Mouse (Mus musculus) brain, embryonic 14.5 days (tissue): ENCODE measurements at regions not wholly inside any gene's neighbourhood (a gene's known extent, or its start where the extent isn't known, plus 50 kb on each side); places are given as distances from the start of the nearest gene placed in this dataset.
A peak's percentile ranks its signal among the peaks of the same experiment; 100 is the strongest.

Experiments
- DNase-seq: peaks from one replicate; pipeline ENCODE4 v3.0.0-alpha.2; 2011; ENCODE audit warnings: low read depth
- CTCF ChIP-seq: fragments of 200-500 bp; IDR thresholded peaks from 2 replicates; pipeline ENCODE4 v1.5.1; 2012; ENCODE audit warnings: inconsistent platforms, mild to moderate bottlenecking, moderate library complexity, borderline replicate concordance; ENCODE audit not compliant: insufficient read depth, insufficient read length; ENCODE audit errors: extremely low read depth
- POLR2A ChIP-seq: fragments of 200-500 bp; IDR thresholded peaks from 2 replicates; pipeline ENCODE4 v1.6.1; 2012; ENCODE audit warnings: mild to moderate bottlenecking, inconsistent platforms, borderline replicate concordance; ENCODE audit not compliant: poor library complexity, insufficient read depth, insufficient read length, severe bottlenecking; ENCODE audit errors: extremely low read depth

DNA sequence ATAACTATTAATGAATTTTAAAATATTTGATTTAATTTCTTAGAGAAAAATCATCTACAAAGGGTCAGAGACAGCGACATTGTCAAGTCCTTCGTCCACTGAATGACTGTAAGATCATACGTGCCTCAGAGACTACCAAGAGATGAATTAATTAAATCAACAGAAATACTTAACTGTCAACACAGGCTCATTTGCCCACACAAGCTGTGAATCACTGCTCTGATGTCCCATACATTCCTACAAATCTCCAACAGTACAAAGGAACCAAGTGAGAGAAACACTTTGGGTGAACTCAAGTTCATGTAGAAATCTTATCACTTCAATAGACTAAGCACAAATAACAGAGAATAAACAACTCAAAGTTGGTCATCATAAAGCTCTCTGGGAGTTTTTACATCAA is 471.4 kb upstream of the Map3k7 start:
- TF ChIP-seq POLR2A (no peak), CTCF (no peak)
- peak; percentile 43 for DNase-seq

DNA sequence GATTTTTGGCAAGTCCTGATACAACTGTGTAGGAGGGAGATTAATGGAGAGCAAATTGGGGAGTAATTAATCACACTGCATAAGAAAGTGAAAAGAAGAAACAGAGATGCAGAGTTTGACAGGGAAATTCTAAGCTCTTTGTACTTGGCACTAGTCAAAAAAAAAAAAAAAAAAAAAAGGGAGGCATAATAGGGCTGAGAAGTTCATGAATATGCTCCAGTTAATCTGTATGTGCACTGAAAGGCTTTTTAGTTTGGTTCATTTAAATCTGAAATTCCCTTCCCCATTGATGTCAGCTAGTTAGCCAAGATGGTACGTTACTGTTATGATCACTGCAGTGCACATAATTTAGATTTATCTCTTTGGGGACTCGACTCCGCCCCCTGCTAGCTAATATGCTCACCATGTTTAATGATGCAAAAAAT is 470.8 kb upstream of the Map3k7 start:
- peak; percentile 85 for DNase-seq
- TF ChIP-seq POLR2A (no peak), CTCF (no peak)

DNA sequence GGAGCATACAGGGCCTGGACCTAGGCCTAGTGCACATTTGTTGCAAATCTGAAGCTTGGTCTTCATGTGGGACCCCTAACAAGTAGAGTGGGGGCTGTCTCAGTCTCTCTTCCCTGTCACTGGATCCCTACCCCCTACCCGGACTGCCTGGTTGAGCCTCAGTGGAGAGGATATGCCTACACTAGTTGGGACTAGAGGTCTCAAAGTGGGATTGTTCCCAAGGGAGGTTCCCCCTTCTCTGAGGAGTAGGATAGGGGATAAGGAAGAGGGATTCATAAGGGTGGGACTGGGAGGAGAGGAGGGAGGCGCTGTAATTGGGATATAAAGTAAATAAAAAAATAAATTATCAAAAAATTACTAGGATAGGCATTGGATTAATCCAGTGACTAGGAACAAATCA is 464.0 kb upstream of the Map3k7 start:
- no peak for TF ChIP-seq CTCF
- no peak for TF ChIP-seq POLR2A

DNA sequence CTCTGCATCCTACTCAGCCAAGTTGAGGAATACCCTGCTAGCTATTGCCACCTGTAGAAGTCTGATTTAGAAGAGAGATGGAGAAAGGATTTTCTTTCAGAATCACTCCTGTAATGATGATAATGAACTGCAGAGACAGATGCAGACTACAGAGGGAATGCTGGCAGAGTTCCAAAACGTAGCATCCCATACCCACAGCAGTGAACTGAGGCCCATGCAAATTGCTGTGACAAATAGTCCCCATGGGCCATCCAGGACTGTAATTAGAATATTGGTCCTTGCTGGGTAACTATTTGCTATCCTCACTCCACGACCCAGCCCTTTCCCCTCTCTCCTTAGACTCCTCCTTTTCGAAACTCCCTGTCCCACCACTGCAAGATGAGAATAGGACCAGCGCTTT is 463.5 kb upstream of the Map3k7 start:
- DNase-seq, result peak; percentile 58
- TF ChIP-seq CTCF, result no peak
- no peak for TF ChIP-seq POLR2A

More for the DNA sequence above, 464.0 kb upstream of the Map3k7 start:
- no peak for DNase-seq

DNA sequence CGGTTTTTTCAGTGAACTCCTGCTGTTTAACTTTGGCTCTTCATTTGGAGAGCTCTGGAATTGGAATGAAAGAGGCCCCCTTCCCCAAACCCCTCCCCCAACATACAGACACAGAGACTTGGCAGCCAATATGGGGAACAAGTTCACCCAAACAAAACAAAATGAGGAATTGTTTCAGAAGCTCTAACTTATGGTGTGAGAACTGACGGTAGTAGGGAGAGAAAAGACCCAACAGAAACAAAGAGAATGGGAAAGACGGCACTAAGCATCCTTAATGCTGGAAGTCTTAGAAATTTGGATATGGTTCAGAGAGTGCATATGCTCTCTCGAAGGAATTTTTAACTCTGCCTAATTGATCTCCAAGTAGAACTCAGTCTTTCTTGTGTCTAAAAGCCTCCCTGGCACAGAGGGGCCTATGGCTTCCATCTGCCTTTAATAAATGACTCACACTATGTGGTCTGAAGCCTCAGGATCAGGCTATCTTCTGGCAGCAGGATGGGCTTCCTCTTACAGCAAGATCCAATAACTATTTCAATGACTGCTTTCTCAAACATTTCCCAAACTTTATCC is 438.2 kb upstream of the Map3k7 start:
- DNase-seq, result peak; percentile 66
- TF ChIP-seq POLR2A (no peak), CTCF (no peak)

DNA sequence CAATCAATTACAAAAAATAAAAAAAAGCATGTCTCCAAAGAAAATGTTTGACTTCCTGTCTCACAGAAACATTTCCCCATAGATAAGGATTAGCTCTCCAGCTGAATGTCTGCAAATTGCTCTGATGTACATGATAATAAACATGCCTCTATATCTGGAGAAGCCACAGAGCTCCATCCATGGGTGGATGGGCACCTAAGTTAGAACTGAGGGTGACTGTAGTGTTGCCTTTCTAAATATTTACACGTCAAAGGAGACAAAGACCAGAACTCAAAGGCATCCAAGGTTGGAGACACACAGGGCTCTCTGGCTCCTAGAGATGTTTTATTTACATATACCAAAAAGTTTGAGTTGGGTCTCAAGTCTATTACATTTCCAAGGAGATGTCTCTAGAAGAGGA is 427.1 kb upstream of the Map3k7 start:
- DNase-seq, result no peak
- TF ChIP-seq POLR2A (no peak), CTCF (no peak)

DNA sequence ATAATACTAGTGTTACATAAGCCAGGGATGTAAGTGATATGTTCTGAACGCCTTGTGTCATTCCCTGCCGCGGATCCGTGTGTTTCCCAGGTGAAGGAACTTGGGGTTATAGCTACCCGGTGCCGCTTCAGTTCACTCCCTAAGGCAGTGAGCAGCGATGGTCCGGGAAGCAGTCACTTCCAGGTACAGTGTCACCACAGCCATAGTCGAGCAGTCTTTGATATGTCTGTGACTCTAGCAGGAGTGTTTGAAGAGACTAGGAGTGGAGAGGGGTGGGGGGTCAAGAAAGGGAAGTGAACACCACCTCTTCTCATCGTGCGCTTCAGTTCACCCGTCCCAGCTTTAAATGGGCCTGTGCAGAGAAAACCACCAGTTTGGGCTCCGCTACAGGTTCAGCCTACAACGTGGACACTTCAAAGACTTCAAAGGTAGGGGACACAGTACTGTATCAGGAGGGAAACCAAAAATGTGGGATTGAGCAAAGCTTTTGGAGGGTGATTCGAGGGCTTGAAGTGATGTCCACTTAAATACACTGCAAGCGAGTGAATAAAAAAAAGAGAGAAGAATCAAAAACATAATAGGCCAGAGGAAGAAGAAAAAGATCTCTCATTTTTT is 410.0 kb upstream of the Map3k7 start:
- peak; percentile 33 for DNase-seq
- TF ChIP-seq POLR2A, result no peak
- TF ChIP-seq CTCF, result no peak

DNA sequence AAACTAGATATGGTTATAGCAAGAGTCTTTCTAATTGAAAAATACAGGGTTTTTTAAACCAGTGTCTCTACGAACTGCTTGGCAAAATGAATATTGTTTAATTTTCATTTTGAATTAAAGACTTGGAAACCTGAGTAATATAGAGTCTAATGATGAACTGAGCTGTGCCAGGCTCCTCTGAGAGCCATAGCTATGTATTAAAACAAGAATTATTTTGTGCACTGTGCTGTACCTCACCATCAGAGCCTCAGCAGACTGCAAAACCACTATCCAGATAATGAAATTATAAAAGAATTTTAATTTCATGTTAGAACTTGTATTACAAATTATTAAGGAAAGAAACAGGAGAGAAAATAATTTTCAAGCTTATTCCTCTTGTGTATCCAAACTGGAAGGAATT is 408.8 kb upstream of the Map3k7 start:
- no peak for DNase-seq
- TF ChIP-seq POLR2A (no peak), CTCF (no peak)

DNA sequence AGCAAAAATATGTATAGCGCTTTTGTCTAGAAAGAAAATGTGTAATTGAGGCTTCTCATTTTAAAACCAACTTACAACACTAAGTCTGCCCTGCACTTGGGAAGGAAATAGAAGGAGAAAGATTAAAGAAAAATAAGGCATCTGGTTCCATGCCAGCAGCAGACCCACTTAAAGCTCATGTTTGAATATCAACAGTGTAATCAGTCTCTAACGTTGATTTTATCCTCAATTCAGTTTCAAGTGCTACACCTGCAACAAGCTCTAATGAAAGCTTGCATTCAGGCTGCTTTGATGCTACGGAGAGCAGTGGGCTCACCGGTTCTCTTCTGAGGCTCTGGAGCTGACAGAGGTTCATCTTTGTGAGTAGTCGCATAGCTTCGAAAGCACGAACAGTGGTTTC is 406.6 kb upstream of the Map3k7 start:
- no peak for TF ChIP-seq POLR2A
- TF ChIP-seq CTCF, result no peak
- DNase-seq, result peak; percentile 35

DNA sequence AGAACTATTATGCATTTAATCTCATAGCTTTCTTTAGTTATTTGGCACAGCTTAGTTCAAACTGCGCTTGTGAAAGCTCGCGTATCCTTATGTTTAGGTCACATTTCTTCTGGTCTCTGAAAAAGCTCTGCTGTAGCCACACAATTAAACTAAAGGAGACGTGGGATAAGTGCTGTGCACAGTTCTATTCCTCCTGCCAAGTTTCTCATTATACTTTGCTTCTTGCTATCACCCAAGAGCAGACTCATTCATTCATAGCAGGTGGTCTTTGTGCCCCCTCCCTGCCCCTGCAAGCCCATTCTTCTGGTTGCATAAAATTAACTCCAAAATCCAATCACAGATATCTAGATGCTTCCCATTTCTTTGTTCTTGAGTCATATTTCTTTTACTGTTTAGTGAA is 403.6 kb upstream of the Map3k7 start:
- DNase-seq, result peak; percentile 74
- TF ChIP-seq CTCF (no peak), POLR2A (no peak)

DNA sequence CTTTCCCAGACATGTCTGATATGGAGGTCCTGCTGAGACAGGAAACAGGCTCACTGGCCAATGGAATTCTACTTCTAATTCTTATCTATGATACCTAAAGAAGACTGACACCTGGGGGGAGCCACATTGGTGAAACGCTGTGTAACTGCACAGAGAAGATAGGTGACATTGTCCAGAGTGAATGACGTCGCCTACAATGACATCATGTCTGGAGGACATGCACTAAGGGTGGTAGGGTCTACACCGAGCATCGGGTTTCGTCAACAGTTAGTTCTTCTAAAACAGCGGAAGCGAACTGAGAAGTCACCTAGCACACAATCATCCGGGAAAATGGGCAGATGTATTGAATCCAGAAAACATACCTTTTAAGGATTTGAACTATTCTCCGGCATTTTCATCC is 402.7 kb upstream of the Map3k7 start:
- no peak for TF ChIP-seq POLR2A
- TF ChIP-seq CTCF, result no peak
- DNase-seq, result no peak

DNA sequence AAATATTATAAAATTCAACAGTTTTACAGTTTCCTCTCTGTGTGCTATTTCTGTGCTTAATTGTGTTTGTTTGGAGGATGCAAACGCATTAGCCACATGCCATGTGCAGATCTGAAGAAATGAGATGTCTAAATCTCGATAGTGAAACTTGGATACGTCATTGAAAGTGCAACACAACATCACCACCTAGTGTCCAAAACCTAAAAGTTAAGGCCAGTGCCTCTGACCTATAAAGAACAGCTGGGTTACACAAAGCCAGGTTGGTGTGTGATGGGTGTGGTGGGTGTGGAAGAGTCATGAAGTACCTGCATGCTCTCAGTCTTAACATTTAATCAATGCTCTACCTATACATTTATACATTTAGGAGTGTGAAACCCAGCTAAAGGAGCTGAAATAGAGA is 402.1 kb upstream of the Map3k7 start:
- TF ChIP-seq POLR2A, result no peak
- TF ChIP-seq CTCF, result peak; percentile 30; the same call in 1 of the 2 replicates
- peak; percentile 53 for DNase-seq
